Mouse (Mus musculus) CH12.LX (cell line): ENCODE measurements at regions not wholly inside any gene's neighbourhood (a gene's known extent, or its start where the extent isn't known, plus 50 kb on each side); places are given as distances from the start of the nearest gene placed in this dataset.

ENCODE experiments used
- DNase-seq: peaks from one replicate; pipeline ENCODE4 v3.0.0-alpha.2; 2013; ENCODE audit errors: extremely low read depth
- H3K27ac ChIP-seq: 2 replicates; pipeline ENCODE4 v1.5.1; 2012; ENCODE audit warnings: low read depth, mild to moderate bottlenecking, control low read depth, moderate library complexity; ENCODE audit not compliant: insufficient read depth
- H3K27me3 ChIP-seq: replicated peaks from 2 replicates; pipeline ENCODE3; 2012; ENCODE audit warnings: inconsistent platforms
- H3K36me3 ChIP-seq, 2 experiments: replicated peaks in 1 of 2; 2 replicates each; pipeline versions ENCODE3 to v1.6.1; 2012; ENCODE audit warnings: inconsistent platforms in 1 of 2, low read length in 1 of 2, mild to moderate bottlenecking in 1 of 2, mixed read lengths in 1 of 2, moderate library complexity in 1 of 2; ENCODE audit not compliant: control insufficient read depth in 1 of 2, insufficient read depth in 1 of 2
- H3K4me1 ChIP-seq, 2 experiments: 2 replicates each; pipeline ENCODE4 v1.6.1; 2012; ENCODE audit warnings: inconsistent platforms in 1 of 2, moderate library complexity in 1 of 2; ENCODE audit not compliant: insufficient read depth in 2 of 2, control insufficient read depth in 1 of 2
- H3K4me2 ChIP-seq: 2 replicates; pipeline ENCODE4 v1.6.1; 2012; ENCODE audit warnings: low read depth, mild to moderate bottlenecking, control low read depth; ENCODE audit not compliant: poor library complexity, insufficient read depth, severe bottlenecking
- H3K4me3 ChIP-seq, 3 experiments: fragments of 150-350 bp in 1 of 3; sonication (generic) in 1 of 3; replicated peaks in 1 of 3; 2 replicates each; pipeline versions ENCODE3 to v1.5.1; 2011 to 2012; ENCODE audit warnings: low read depth in 2 of 3, low read length in 2 of 3, mild to moderate bottlenecking in 2 of 3, moderate library complexity in 2 of 3, control low read depth in 1 of 3, improper control_type of control experiment in 1 of 3, inconsistent platforms in 1 of 3, mixed read lengths in 1 of 3; ENCODE audit not compliant: poor library complexity in 1 of 3
- H3K79me2 ChIP-seq: replicated peaks from 2 replicates; pipeline ENCODE4 v1.6.1; 2012; ENCODE audit warnings: mild to moderate bottlenecking, moderate library complexity; ENCODE audit not compliant: control insufficient read depth, poor library complexity, insufficient read depth, severe bottlenecking; ENCODE audit errors: extremely low read depth
- H3K9ac ChIP-seq: 2 replicates; pipeline ENCODE4 v1.6.1; 2012; ENCODE audit warnings: low read depth, mild to moderate bottlenecking, control low read depth, moderate library complexity; ENCODE audit not compliant: insufficient read depth
- H3K9me3 ChIP-seq: replicated peaks from 2 replicates; pipeline ENCODE3; 2012; ENCODE audit warnings: low read length, inconsistent platforms, mixed read lengths
- BHLHE40 ChIP-seq: IDR thresholded peaks from 2 replicates; pipeline ENCODE4 v1.6.1; 2011; ENCODE audit warnings: mild to moderate bottlenecking, low read depth, low read length, improper control_type of control experiment
- CHD1 ChIP-seq: IDR thresholded peaks from 2 replicates; pipeline ENCODE4 v1.6.1; 2012; ENCODE audit warnings: low read depth, low read length, improper control_type of control experiment, inconsistent platforms
- CHD2 ChIP-seq: IDR thresholded peaks from 2 replicates; pipeline ENCODE4 v1.6.1; 2011; ENCODE audit warnings: low read length, improper control_type of control experiment
- E2F4 ChIP-seq: IDR thresholded peaks from 2 replicates; pipeline ENCODE4 v1.6.1; 2011; ENCODE audit warnings: low read depth, low read length, improper control_type of control experiment; ENCODE audit not compliant: insufficient replicate concordance
- ELF1 ChIP-seq: IDR thresholded peaks from 2 replicates; pipeline ENCODE4 v1.6.1; 2014; ENCODE audit warnings: low read depth, mild to moderate bottlenecking, inconsistent platforms, low read length, improper control_type of control experiment
- EP300 ChIP-seq: IDR thresholded peaks from 2 replicates; pipeline ENCODE4 v1.6.1; 2011; ENCODE audit warnings: low read length, improper control_type of control experiment
- ETS1 ChIP-seq: conservative IDR thresholded peaks from 2 replicates; pipeline ENCODE4 v1.6.1; 2012; ENCODE audit warnings: low read depth, mild to moderate bottlenecking, inconsistent platforms, low read length, improper control_type of control experiment, moderate library complexity
- HCFC1 ChIP-seq: IDR thresholded peaks from 2 replicates; pipeline ENCODE4 v1.6.1; 2012; ENCODE audit warnings: low read depth, mild to moderate bottlenecking, inconsistent platforms, low read length, improper control_type of control experiment
- IRF4 ChIP-seq: IDR thresholded peaks from 2 replicates; pipeline ENCODE4 v1.6.1; 2014; ENCODE audit warnings: low read depth, mild to moderate bottlenecking, inconsistent platforms, low read length, improper control_type of control experiment
- JUN ChIP-seq: IDR thresholded peaks from 2 replicates; pipeline ENCODE4 v1.6.1; 2011; ENCODE audit warnings: low read depth, mild to moderate bottlenecking, low read length, improper control_type of control experiment, moderate library complexity; ENCODE audit not compliant: insufficient read depth
- KAT2A ChIP-seq: IDR thresholded peaks from 2 replicates; pipeline ENCODE4 v1.6.1; 2012; ENCODE audit warnings: low read length, improper control_type of control experiment, inconsistent platforms; ENCODE audit not compliant: insufficient replicate concordance
- MAX ChIP-seq: IDR thresholded peaks from 2 replicates; pipeline ENCODE4 v1.6.1; 2011; ENCODE audit warnings: low read length, improper control_type of control experiment
- MAZ ChIP-seq: IDR thresholded peaks from 2 replicates; pipeline ENCODE4 v1.6.1; 2012; ENCODE audit warnings: low read depth, mild to moderate bottlenecking, inconsistent platforms, low read length, improper control_type of control experiment, moderate library complexity
- MEF2A ChIP-seq: IDR thresholded peaks from 2 replicates; pipeline ENCODE4 v1.6.1; 2014; ENCODE audit warnings: low read depth, mild to moderate bottlenecking, inconsistent platforms, low read length, improper control_type of control experiment, borderline replicate concordance
- MXI1 ChIP-seq: IDR thresholded peaks from 2 replicates; pipeline ENCODE4 v1.6.1; 2011; ENCODE audit warnings: mild to moderate bottlenecking, low read depth, low read length, improper control_type of control experiment
- MYC ChIP-seq: IDR thresholded peaks from 2 replicates; pipeline ENCODE4 v1.6.1; 2011; ENCODE audit warnings: low read depth, mild to moderate bottlenecking, improper control_type of control experiment, low read length
- NELFE ChIP-seq: IDR thresholded peaks from 2 replicates; pipeline ENCODE4 v1.6.1; 2011; ENCODE audit warnings: low read depth, low read length, improper control_type of control experiment
- NRF1 ChIP-seq: IDR thresholded peaks from 2 replicates; pipeline ENCODE4 v1.6.1; 2014; ENCODE audit warnings: low read depth, mild to moderate bottlenecking, inconsistent platforms, low read length, improper control_type of control experiment, moderate library complexity
- PAX5 ChIP-seq: IDR thresholded peaks from 2 replicates; pipeline ENCODE4 v1.6.1; 2012; ENCODE audit warnings: low read length, inconsistent platforms, mixed read lengths
- POLR2A ChIP-seq: IDR thresholded peaks from 2 replicates; pipeline ENCODE4 v1.6.1; 2011; ENCODE audit warnings: low read depth, mild to moderate bottlenecking, improper control_type of control experiment, low read length
- POLR2AphosphoS2 ChIP-seq: IDR thresholded peaks from 2 replicates; pipeline ENCODE4 v1.6.1; 2011; ENCODE audit warnings: low read depth, low read length, improper control_type of control experiment
- RAD21 ChIP-seq: IDR thresholded peaks from 2 replicates; pipeline ENCODE4 v1.6.1; 2011; ENCODE audit warnings: low read depth, mild to moderate bottlenecking, low read length, improper control_type of control experiment, moderate library complexity
- SMC3 ChIP-seq: IDR thresholded peaks from 2 replicates; pipeline ENCODE4 v1.6.1; 2011; ENCODE audit warnings: low read depth, low read length, improper control_type of control experiment
- TBP ChIP-seq: conservative IDR thresholded peaks from 2 replicates; pipeline ENCODE4 v1.6.1; 2011; ENCODE audit warnings: low read depth, low read length, improper control_type of control experiment
- USF1 ChIP-seq: IDR thresholded peaks from 2 replicates; pipeline ENCODE4 v1.6.1; 2014; ENCODE audit warnings: low read depth, mild to moderate bottlenecking, inconsistent platforms, low read length, improper control_type of control experiment
- USF2 ChIP-seq: conservative IDR thresholded peaks from 2 replicates; pipeline ENCODE4 v1.6.1; 2011; ENCODE audit warnings: low read depth, low read length, improper control_type of control experiment
- ZC3H11A ChIP-seq: IDR thresholded peaks from 2 replicates; pipeline ENCODE4 v1.6.1; 2012; ENCODE audit warnings: low read depth, mild to moderate bottlenecking, inconsistent platforms, low read length, improper control_type of control experiment
- ZMIZ1 ChIP-seq: IDR thresholded peaks from 2 replicates; pipeline ENCODE4 v1.6.1; 2012; ENCODE audit warnings: low read depth, mild to moderate bottlenecking, inconsistent platforms, low read length, improper control_type of control experiment
- ZNF384 ChIP-seq: IDR thresholded peaks from 2 replicates; pipeline ENCODE4 v1.6.1; 2012; ENCODE audit warnings: low read depth, low read length, improper control_type of control experiment, inconsistent platforms
- dilution Hi-C: fragments of 300-500 bp; cut with MboI; formaldehyde crosslinking; loops from 2 replicates; pipeline ENCODE4 v1.14.3; 2020; ENCODE audit warnings: low sequenced_read_pairs; ENCODE audit not compliant: extremely low pct_unique_long_range_greater_than_20kb, extremely low pct_ligation_motif_present
- in situ Hi-C: fragments of 300-500 bp; cut with MboI; formaldehyde crosslinking; loops from 3 replicates; pipeline ENCODE4 v1.14.3; 2019; ENCODE audit warnings: low sequenced_read_pairs, low pct_ligation_motif_present, low pct_unique_long_range_greater_than_20kb, mixed read lengths

DNA sequence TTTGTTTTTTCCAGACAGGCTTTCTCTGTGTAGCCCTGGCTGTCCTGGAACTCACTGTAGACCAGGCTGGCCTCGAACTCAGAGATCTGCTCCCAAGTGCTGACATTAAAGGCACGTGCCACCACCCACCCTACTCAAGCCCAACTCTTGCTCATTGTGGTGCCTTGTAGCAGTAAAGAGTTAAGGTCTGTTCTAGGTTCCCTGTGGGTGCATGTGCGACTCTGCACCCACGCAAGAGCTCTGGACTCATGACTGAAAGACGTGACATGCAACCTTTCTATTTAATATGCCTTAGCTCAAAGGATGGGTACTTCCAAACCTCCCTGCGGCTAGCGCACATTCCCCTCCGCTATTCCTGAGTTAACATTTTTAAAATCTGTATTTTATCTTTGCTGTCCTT is 121.7 kb upstream of the Peli2 start:
- no peaks in the 10 kb centered on the region for H3K79me2 ChIP-seq
- no peak overlapping the region for H3K4me2 ChIP-seq
- dilution Hi-C loops = no loop called here
- no peaks in the 10 kb centered on the region for H3K4me1 ChIP-seq
- no peak overlapping the region for H3K4me3 ChIP-seq
- no peak overlapping the region for H3K9ac ChIP-seq
- TF ChIP-seq MAX (no peak), MXI1 (no peak), JUN (no peak), KAT2A (no peak), POLR2AphosphoS2 (no peak), POLR2A (no peak), ZMIZ1 (no peak), CHD2 (no peak), ETS1 (no peak), NELFE (no peak), PAX5 (no peak), IRF4 (no peak), TBP (no peak), ZC3H11A (no peak), ZNF384 (no peak), RAD21 (no peak), HCFC1 (no peak), E2F4 (no peak), BHLHE40 (no peak)
- no peaks in the 10 kb centered on the region for H3K36me3 ChIP-seq
- in situ Hi-C loops = no loop called here
- no peak overlapping the region for H3K27ac ChIP-seq
- no peak for DNase-seq
- H3K27me3 ChIP-seq = no peaks in the 10 kb centered on the region
- no peaks in the 10 kb centered on the region for H3K9me3 ChIP-seq

DNA sequence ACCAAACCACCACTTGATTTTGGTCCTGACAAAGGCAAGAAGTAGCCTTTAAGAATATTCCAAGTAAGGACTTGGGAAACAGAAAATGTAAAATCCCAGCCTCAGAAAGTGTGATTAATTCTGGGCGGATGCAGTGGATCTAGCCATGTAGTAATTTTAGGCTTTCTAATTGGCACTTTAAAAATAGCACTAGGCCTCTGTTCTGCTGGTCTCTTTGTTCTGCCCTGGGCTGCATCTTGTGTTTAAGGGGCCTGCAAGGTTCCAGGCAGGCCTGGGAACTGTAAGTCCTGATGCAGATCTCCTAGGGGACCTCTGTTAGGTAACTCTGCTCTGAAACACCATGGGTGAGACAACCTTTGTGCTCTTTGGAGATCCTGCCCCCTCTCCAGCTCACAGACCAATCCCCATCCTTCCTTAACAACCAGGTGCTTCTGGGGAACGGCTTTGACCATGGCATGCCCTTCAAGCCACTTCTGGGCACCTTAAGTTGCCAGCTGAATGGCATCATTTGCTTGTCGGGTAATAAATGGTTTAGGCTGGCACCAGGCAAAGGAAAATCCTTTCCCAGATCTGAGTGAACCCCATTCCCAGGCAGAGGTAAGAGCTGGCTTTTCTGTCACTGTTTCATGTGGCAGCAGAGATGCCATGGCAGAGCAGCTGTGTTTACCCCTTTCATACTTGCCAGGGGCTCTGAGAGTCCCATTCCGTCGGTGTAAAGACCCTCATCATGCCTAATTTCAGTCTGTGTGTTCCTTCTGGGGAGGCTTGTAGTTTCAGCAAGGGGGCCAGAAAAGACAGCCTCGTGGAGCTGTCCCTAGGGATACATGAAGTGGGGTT is 115.3 kb upstream of the Peli2 start:
- no peak for DNase-seq
- dilution Hi-C loops = no loop called here
- in situ Hi-C loops = no loop called here
- Histone ChIP-seq H3K9me3 (no peaks in the 10 kb centered on the region), H3K4me1 (no peaks in the 10 kb centered on the region), H3K4me3 (no peak overlapping the region), H3K36me3 (no peaks in the 10 kb centered on the region), H3K79me2 (no peaks in the 10 kb centered on the region), H3K27ac (no peak overlapping the region), H3K9ac (no peak overlapping the region), H3K27me3 (no peaks in the 10 kb centered on the region), H3K4me2 (no peak overlapping the region)
- TF ChIP-seq MXI1 = no peak
- no peak for TF ChIP-seq EP300
- no peak for TF ChIP-seq ZMIZ1
- TF ChIP-seq CHD1 = no peak
- no peak for TF ChIP-seq MYC
- no peak for TF ChIP-seq ELF1
- no peak for TF ChIP-seq MEF2A
- no peak for TF ChIP-seq NRF1
- TF ChIP-seq ZC3H11A = no peak
- no peak for TF ChIP-seq SMC3
- TF ChIP-seq BHLHE40 = no peak
- TF ChIP-seq USF1 = no peak
- no peak for TF ChIP-seq PAX5
- no peak for TF ChIP-seq HCFC1
- TF ChIP-seq ZNF384 = no peak
- no peak for TF ChIP-seq MAX
- no peak for TF ChIP-seq USF2
- no peak for TF ChIP-seq ETS1
- TF ChIP-seq MAZ = no peak
